Mouse (Mus musculus) effector memory CD4-positive, alpha-beta T cell, adult 5 months (primary cell): ENCODE measurements around the gene Engase. TPM values are rescaled to one million over a fixed set of nuclear protein-coding genes. Genes with fewer than 3 reads are reported as not detected.

Experiments used
- polyA plus RNA-seq: library from polyadenylated mRNA; unstranded; fragments of 100-300 nt; shearing (Covaris generic); gene quantifications from one replicate; pipeline ENCODE4 v1.2.1, GENCODE M21; 2017

The Engase gene
- 4.1 TPM for polyA plus RNA-seq

GRCm38 (mm10) chr11:118476396-118477373 lies at the start of gene Engase:
Gene Engase (plus strand): TSS chr11:118476829.

GRCm38 (mm10) chr11:118427986-118428385 lies 48.6 kb upstream of the Engase start, which contains the start of gene C1qtnf1:
Gene C1qtnf1 (plus strand): TSS chr11:118428203.

Other genes with a start within 250 kb of the Engase start
- 214 TPM for gene Cyth1, start 228.2 kb upstream of the Engase start, polyA plus RNA-seq
- 106 TPM for gene Usp36, start 186.6 kb upstream of the Engase start, polyA plus RNA-seq
- gene Cep295nl, start 134.3 kb upstream of the Engase start, polyA plus RNA-seq = not detected
- 34.2 TPM for gene Timp2, start 121.1 kb upstream of the Engase start, polyA plus RNA-seq
- gene Lgals3bp, start 74.7 kb upstream of the Engase start, polyA plus RNA-seq = 70.0 TPM
- gene Cant1, start 57.7 kb upstream of the Engase start, polyA plus RNA-seq = 41.5 TPM
- gene C1qtnf1, start 48.6 kb upstream of the Engase start, polyA plus RNA-seq = not detected